Mouse (Mus musculus): Measurements from ENCODE around the gene Plin3. TPM values are rescaled to one million over a fixed set of nuclear protein-coding genes. Genes with fewer than 3 reads are reported as not detected.

Plin3 gene
- polyA plus RNA-seq, 1 experiment from 2014 or later = 26.2 TPM

DNA sequence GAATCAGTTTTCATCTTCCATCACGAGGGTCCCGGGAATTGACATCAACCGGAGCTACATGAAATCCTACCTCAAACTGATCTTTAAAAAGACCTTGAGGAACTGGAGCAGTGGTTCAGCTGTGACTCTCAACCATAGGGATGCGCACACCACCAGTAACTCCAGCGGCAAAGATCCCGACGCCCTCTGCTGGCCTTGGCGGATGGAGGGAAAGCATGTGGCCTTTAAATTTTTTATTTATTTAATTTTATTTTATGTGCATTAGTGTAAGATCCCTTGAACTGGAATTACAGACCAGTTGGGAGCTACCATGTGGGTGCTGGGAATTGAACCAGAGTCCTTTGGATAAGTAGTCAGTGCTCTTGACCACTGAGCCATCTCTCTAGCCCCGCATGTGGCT lies 37.2 kb downstream of the Plin3 start:
- ATAC-seq (ENCODE audit: low FRiP score) (peak; percentile 2), DNase-seq (ENCODE audit: low spot score) (no peak)
- Histone ChIP-seq H3K4me3 (ENCODE audit: low read depth, low read length) (no peak overlapping the region), H3K27me3 (ENCODE audit: control insufficient read depth, insufficient read depth, low read length) (no peaks in the 10 kb centered on the region), H3K27ac (ENCODE audit: low read depth, low read length) (no peak overlapping the region), H3K36me3 (ENCODE audit: control insufficient read depth, insufficient read depth, low read length) (peaks cover 3% of the 10 kb centered on the region; the same call in 1 of the 2 replicates), H3K9me3 (ENCODE audit: control insufficient read depth, low read length) (no peaks in the 10 kb centered on the region), H3K4me1 (replicated peaks; ENCODE audit: control insufficient read depth, insufficient read depth, low read length) (peaks cover 7% of the 10 kb centered on the region; the same call in 1 of the 2 replicates), H3K9ac (ENCODE audit: low read depth, low read length) (no peak overlapping the region), H3K4me2 (replicated peaks; ENCODE audit: low read depth, low read length) (0 out of 2 replicates have a peak overlapping the region, but pooled peaks have one; percentile 64)
- 25% methylated on average over 9 of the region's 9 CpGs for WGBS

DNA sequence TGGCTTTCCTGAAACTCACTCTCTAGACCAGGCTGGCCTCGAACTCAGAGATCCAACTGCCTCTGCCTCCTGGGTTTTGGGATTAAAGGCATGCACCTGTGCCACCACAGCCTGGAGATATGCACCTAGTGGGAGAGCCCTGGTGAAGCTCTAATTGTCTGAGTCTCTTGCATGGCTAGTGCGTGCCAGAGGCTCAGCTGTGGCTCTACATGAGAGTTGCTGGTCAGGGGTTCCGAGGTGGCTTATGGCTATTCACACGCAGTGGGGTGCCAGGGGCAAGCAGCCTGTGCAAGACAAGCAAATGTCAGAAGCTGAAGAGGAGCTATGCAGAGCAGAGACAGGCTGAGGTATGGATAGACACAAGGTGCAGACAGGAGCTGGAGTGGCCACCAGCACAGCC lies 38.0 kb downstream of the Plin3 start:
- ATAC-seq (ENCODE audit: low FRiP score) (no peak), DNase-seq (ENCODE audit: low spot score) (no peak)
- 83% methylated on average over 4 of the region's 4 CpGs for WGBS
- Histone ChIP-seq H3K4me1 (replicated peaks; ENCODE audit: control insufficient read depth, insufficient read depth, low read length) (peaks cover 5% of the 10 kb centered on the region; the same call in 1 of the 2 replicates), H3K9me3 (ENCODE audit: control insufficient read depth, low read length) (no peaks in the 10 kb centered on the region), H3K27me3 (ENCODE audit: control insufficient read depth, insufficient read depth, low read length) (no peaks in the 10 kb centered on the region), H3K36me3 (ENCODE audit: control insufficient read depth, insufficient read depth, low read length) (peaks cover under 1% of the 10 kb centered on the region; the same call in 1 of the 2 replicates), H3K4me3 (ENCODE audit: low read depth, low read length) (no peak overlapping the region), H3K4me2 (replicated peaks; ENCODE audit: low read depth, low read length) (no peak overlapping the region), H3K27ac (ENCODE audit: low read depth, low read length) (no peak overlapping the region), H3K9ac (ENCODE audit: low read depth, low read length) (no peak overlapping the region)

DNA sequence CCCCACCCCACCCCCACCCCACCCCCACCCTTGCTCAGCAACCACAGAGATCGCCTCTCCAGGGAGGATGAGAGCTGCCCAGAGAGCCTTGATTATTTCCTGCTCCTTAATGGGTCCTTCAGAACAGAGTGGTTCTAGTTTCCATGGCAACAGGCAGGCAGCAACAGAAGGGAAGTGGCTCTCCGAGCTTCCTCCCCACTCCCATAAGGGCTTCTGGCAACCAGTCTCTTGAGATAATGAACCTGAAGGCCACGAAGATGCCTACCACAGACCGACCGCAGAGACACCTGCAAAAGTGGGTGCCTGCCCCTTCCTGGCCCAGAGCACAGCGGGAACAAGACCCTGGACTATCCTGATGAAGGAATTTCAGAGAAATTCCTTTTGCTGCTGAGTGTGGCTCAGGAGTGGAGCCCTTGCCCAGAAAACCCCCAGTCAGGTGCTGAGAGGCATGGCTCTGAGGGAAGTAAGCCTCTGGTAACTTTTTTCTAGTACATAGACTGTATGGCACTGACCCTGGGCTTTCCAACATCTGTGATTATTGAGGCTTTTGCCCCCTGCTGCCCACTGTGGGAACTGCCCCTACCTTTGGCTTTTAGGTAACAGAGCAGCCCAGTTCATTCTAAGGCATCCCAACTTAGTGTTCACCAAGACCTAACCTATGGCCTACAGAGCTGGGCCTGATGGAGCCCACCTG lies 41.4 kb downstream of the Plin3 start:
- peak; percentile 44; the same call in 1 of the 2 replicates for ATAC-seq (ENCODE audit: low FRiP score)
- no peaks in the 10 kb centered on the region for H3K27me3 ChIP-seq (ENCODE audit: control insufficient read depth, insufficient read depth, low read length)
- H3K4me2 ChIP-seq (replicated peaks; ENCODE audit: low read depth, low read length) = no peak overlapping the region
- WGBS = 29% methylated on average over 6 of the region's 6 CpGs
- H3K4me1 ChIP-seq (replicated peaks; ENCODE audit: control insufficient read depth, insufficient read depth, low read length) = 0 out of 2 replicates have a peak, but pooled peaks cover 2% of the 10 kb centered on the region
- H3K9ac ChIP-seq (ENCODE audit: low read depth, low read length) = no peak overlapping the region
- H3K4me3 ChIP-seq (ENCODE audit: low read depth, low read length) = no peak overlapping the region
- no peaks in the 10 kb centered on the region for H3K36me3 ChIP-seq (ENCODE audit: control insufficient read depth, insufficient read depth, low read length)
- no peaks in the 10 kb centered on the region for H3K9me3 ChIP-seq (ENCODE audit: control insufficient read depth, low read length)
- no peak overlapping the region for H3K27ac ChIP-seq (ENCODE audit: low read depth, low read length)
- peak; percentile 81 for DNase-seq (ENCODE audit: low spot score)

DNA sequence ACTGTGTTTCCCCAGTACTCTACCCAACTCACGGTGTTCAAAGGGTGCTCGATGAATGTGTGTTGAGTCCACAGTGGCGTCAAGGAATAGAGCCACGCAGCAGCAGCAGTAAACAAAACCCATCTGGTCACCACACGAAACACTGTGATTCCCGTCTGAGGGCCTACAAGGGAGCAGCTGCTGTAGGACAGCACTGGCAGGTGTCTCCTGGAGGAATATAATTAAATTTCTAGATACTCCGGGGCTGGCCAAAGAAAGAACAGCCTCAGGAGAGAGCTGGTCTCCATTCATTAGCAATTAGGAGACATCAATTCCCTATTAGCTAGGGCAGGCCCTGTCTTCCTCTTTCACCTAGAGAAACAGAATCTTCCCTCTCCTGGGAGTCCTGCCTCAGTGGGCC lies 47.1 kb downstream of the Plin3 start:
- Histone ChIP-seq H3K9me3 (ENCODE audit: control insufficient read depth, low read length) (no peaks in the 10 kb centered on the region), H3K36me3 (ENCODE audit: control insufficient read depth, insufficient read depth, low read length) (no peaks in the 10 kb centered on the region), H3K4me2 (replicated peaks; ENCODE audit: low read depth, low read length) (no peak overlapping the region), H3K4me3 (ENCODE audit: low read depth, low read length) (no peak overlapping the region), H3K27me3 (ENCODE audit: control insufficient read depth, insufficient read depth, low read length) (peaks cover 5% of the 10 kb centered on the region; the same call in 1 of the 2 replicates), H3K27ac (ENCODE audit: low read depth, low read length) (no peak overlapping the region), H3K9ac (ENCODE audit: low read depth, low read length) (no peak overlapping the region), H3K4me1 (replicated peaks; ENCODE audit: control insufficient read depth, insufficient read depth, low read length) (no peaks in the 10 kb centered on the region)
- WGBS = 55% methylated on average over 7 of the region's 7 CpGs
- peak; percentile 53 for ATAC-seq (ENCODE audit: low FRiP score)
- no peak for DNase-seq (ENCODE audit: low spot score)

DNA sequence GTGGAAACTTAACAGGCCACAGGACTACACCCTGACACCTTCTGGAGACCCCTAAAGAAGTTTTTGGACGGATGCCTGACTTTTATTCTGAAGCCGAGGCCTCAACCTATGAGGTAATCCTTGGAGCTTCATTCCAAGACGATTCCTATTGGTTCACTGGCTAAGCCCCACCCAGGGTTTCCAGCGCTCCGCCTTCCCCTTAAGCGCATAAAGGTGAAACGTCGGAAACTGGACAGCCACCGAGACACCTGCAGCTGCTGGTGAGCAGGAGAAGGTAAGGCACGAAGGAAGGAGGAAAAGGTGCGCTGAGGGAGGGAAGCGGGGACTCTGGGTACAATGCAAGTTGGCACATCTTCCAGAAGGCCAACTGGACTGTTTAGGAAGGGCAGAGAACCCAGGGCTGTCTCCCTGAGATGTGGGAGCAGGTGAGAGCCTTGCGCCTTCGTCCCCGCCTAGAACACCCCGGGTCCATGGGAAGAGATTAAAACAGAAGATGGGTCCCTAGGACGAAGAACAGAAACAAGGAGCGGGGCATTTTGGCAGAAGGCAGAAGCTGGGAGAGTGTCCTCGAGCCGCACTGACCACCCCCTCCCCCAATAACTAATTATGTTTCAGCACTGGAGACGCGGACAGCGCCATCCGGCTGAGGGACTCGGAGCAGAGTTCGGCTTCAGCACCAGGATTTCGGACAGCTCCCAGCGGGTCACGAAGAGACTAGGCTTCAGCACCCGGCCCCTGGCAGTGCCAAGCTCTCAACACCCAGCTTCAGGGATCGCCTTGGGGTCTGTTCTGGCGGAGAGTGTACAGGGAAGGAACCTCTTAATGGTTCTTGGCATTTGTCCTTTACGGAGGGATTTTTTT lies 50.9 kb downstream of the Plin3 start:
- no peaks in the 10 kb centered on the region for H3K36me3 ChIP-seq (ENCODE audit: control insufficient read depth, insufficient read depth, low read length)
- DNase-seq (ENCODE audit: low spot score) = peak; percentile 90
- H3K9ac ChIP-seq (ENCODE audit: low read depth, low read length) = no peak overlapping the region
- H3K4me3 ChIP-seq (ENCODE audit: low read depth, low read length) = peak overlapping the region; percentile 24
- peak overlapping the region; percentile 15 for H3K4me2 ChIP-seq (replicated peaks; ENCODE audit: low read depth, low read length)
- WGBS = under 1% methylated on average over 33 of the region's 33 CpGs
- H3K9me3 ChIP-seq (ENCODE audit: control insufficient read depth, low read length) = no peaks in the 10 kb centered on the region
- peaks cover 5% of the 10 kb centered on the region; the same call in 1 of the 2 replicates for H3K27me3 ChIP-seq (ENCODE audit: control insufficient read depth, insufficient read depth, low read length)
- H3K4me1 ChIP-seq (replicated peaks; ENCODE audit: control insufficient read depth, insufficient read depth, low read length) = no peaks in the 10 kb centered on the region
- peak; percentile 62 for ATAC-seq (ENCODE audit: low FRiP score)
- H3K27ac ChIP-seq (ENCODE audit: low read depth, low read length) = no peak overlapping the region

DNA sequence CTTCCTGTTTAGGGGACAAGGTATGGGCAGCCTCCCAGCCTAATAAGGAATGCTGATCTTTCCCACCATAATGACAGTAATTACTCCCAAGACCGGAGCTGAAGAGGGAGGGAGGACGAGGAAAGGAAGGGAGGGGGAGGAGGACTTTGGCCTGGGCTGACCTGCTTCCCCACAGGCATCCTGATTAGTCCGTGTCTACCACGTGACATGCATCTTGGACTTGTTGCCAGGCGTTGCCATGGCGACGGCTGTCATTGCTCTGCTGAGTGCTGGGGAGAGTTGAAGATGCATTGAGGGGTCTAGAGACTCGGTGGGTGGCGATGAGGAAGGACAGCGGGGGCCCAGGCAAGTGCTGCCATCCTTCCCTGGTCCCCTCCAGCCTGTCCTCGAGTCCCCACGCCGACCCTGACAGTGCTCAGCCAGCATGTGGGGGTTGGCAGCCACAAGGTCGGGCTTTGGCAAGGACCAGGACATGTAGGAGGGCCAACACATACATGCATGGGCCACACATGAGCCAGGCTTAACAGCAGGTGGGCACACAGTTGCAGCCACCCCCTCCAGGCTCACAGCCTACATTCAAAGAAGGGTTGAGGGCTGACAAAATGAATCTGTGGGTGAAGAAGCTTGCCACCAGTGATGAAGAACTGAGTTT lies 58.7 kb downstream of the Plin3 start:
- Histone ChIP-seq H3K4me2 (replicated peaks; ENCODE audit: low read depth, low read length) (peak overlapping the region; percentile 26), H3K36me3 (ENCODE audit: control insufficient read depth, insufficient read depth, low read length) (no peaks in the 10 kb centered on the region), H3K9ac (ENCODE audit: low read depth, low read length) (no peak overlapping the region), H3K4me1 (replicated peaks; ENCODE audit: control insufficient read depth, insufficient read depth, low read length) (peaks cover 3% of the 10 kb centered on the region; the same call in 1 of the 2 replicates), H3K9me3 (ENCODE audit: control insufficient read depth, low read length) (no peaks in the 10 kb centered on the region), H3K4me3 (ENCODE audit: low read depth, low read length) (no peak overlapping the region), H3K27ac (ENCODE audit: low read depth, low read length) (no peak overlapping the region), H3K27me3 (ENCODE audit: control insufficient read depth, insufficient read depth, low read length) (0 out of 2 replicates have a peak, but pooled peaks cover 2% of the 10 kb centered on the region)
- ATAC-seq (ENCODE audit: low FRiP score) (peak; percentile 96), DNase-seq (ENCODE audit: low spot score) (peak; percentile 86)
- WGBS = 2% methylated on average over 14 of the region's 14 CpGs

DNA sequence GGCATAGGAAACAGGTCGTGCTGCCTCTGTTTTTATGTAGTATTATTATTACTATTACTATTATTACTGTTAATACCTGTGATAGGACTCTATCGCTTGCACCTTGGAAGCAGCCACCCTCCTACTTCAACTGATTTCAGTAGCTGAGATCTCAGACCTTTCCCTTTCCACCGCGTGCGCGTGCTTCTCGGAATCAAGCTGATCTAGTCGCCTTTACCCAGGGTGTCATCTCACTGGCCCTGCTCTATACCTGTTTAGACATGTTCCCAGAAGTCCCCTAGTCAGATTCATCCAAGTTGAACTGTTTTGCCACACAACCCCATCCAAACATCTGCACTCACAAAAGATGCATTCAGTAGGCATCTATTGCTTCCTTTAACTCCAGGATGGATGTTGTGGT lies 59.3 kb downstream of the Plin3 start:
- Histone ChIP-seq H3K4me1 (replicated peaks; ENCODE audit: control insufficient read depth, insufficient read depth, low read length) (peaks cover 3% of the 10 kb centered on the region; the same call in 1 of the 2 replicates), H3K4me3 (ENCODE audit: low read depth, low read length) (no peak overlapping the region), H3K27ac (ENCODE audit: low read depth, low read length) (no peak overlapping the region), H3K36me3 (ENCODE audit: control insufficient read depth, insufficient read depth, low read length) (no peaks in the 10 kb centered on the region), H3K4me2 (replicated peaks; ENCODE audit: low read depth, low read length) (peak overlapping the region; percentile 26), H3K9me3 (ENCODE audit: control insufficient read depth, low read length) (no peaks in the 10 kb centered on the region), H3K9ac (ENCODE audit: low read depth, low read length) (no peak overlapping the region), H3K27me3 (ENCODE audit: control insufficient read depth, insufficient read depth, low read length) (0 out of 2 replicates have a peak, but pooled peaks cover 2% of the 10 kb centered on the region)
- no peak for DNase-seq (ENCODE audit: low spot score)
- WGBS = 54% methylated on average over 8 of the region's 8 CpGs
- ATAC-seq (ENCODE audit: low FRiP score) = peak; percentile 28; the same call in 1 of the 2 replicates

DNA sequence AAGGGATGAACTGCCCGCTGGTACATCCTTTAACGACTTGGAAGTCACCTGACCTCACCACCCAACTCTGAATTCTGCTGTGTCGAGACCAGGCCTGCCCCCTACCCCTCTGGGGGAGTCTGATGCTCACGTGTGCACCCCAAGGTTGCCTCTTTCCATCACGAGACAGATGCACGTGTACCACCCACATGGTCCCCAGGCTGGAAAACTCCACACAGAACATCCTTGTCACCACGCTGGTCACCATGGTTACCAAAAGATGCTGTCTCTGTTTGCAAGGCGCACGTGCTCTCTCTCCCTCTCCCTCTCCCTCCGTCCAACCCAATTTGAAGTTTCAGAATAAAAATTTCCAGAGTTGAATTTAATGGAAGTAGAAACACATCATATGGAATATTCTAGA lies 62.7 kb downstream of the Plin3 start:
- 70% methylated on average over 10 of the region's 10 CpGs for WGBS
- H3K4me1 ChIP-seq (replicated peaks; ENCODE audit: control insufficient read depth, insufficient read depth, low read length) = peaks cover 3% of the 10 kb centered on the region; the same call in 1 of the 2 replicates
- no peak overlapping the region for H3K27ac ChIP-seq (ENCODE audit: low read depth, low read length)
- no peak for DNase-seq (ENCODE audit: low spot score)
- H3K4me3 ChIP-seq (ENCODE audit: low read depth, low read length) = no peak overlapping the region
- no peaks in the 10 kb centered on the region for H3K9me3 ChIP-seq (ENCODE audit: control insufficient read depth, low read length)
- H3K4me2 ChIP-seq (replicated peaks; ENCODE audit: low read depth, low read length) = no peak overlapping the region
- H3K27me3 ChIP-seq (ENCODE audit: control insufficient read depth, insufficient read depth, low read length) = no peaks in the 10 kb centered on the region
- ATAC-seq (ENCODE audit: low FRiP score) = no peak
- no peaks in the 10 kb centered on the region for H3K36me3 ChIP-seq (ENCODE audit: control insufficient read depth, insufficient read depth, low read length)
- H3K9ac ChIP-seq (ENCODE audit: low read depth, low read length) = no peak overlapping the region
